Mouse (Mus musculus) megakaryocyte, embryonic 14.5 days (primary cell): ENCODE data around the gene Vgll4.

ENCODE experiments used
- FLI1 ChIP-seq: IDR thresholded peaks from 2 replicates; pipeline ENCODE4 v1.6.1; 2012; ENCODE audit warnings: low read length, inconsistent platforms, mixed read lengths
- GATA1 ChIP-seq: IDR thresholded peaks from 3 replicates; pipeline ENCODE4 v1.6.1; 2012; ENCODE audit warnings: mixed read lengths, low read length, inconsistent platforms, borderline replicate concordance

GRCm38 (mm10) chr6:114904818-114905217 lies 65.0 kb downstream of the Vgll4 start:
- TF ChIP-seq GATA1 (no peak), FLI1 (no peak)
